Mouse (Mus musculus) kidney, adult 2 months (tissue): ENCODE data around the gene Daxx.

Experiments used
- CTCF ChIP-seq: fragments of 200-500 bp; conservative IDR thresholded peaks from 2 replicates; pipeline ENCODE4 v1.5.1; 2011; ENCODE audit warnings: low read depth, mild to moderate bottlenecking, control low read depth, low read length, moderate library complexity, mixed read lengths; ENCODE audit not compliant: insufficient read depth, insufficient read length
- POLR2A ChIP-seq: fragments of 200-500 bp; IDR thresholded peaks from one replicate; pipeline ENCODE4 v1.6.1; 2011; ENCODE audit warnings: low read depth, low read length, control low read depth

DNA sequence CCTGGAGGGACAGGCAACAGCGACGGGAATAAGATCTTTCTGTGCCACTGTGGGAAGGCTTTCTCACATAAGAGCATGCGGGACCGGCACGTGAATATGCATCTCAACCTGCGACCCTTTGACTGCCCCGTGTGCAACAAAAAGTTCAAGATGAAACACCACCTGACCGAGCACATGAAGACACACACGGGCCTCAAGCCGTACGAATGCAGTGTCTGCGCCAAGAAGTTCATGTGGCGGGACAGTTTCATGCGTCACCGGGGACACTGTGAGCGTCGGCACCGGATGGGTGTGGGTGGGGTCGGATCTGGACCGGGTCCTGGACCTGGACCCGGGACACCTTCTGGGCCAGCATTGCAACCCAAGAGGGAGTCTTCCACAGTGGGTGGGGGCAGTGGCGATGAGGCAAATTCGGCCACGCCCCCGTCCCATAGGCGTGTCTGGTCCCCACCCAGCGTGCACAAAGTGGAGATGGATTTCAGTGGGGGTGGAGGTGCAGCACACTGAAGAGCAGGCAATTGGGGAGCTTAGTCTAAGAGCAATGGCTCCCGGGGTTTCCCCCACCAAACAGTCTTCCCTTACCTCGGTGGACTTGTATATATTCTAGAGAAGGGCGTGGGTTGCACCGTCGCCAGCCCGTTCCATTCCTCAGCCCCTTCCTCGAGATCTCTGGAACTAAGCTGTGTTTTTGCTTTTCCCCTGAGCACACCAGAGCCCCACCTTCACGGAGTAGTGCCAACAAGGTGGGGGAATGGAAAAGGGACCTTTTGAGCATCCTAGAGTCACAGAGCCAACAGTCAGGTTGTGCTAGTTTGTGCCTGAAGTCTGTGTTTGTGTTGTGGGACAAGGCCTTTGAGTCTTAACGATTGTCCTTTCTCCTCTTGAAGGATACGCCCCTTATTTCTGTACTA, 9.3 kb downstream of the Daxx start:
- no peak for TF ChIP-seq CTCF
- TF ChIP-seq POLR2A, result no peak
